Mouse (Mus musculus): ENCODE data around the gene Lce1a1. TPM values are rescaled to one million over a fixed set of nuclear protein-coding genes. Genes with fewer than 3 reads are reported as not detected.

The Lce1a1 gene
- total and polyA plus RNA-seq, 3 experiments = not detected

DNA sequence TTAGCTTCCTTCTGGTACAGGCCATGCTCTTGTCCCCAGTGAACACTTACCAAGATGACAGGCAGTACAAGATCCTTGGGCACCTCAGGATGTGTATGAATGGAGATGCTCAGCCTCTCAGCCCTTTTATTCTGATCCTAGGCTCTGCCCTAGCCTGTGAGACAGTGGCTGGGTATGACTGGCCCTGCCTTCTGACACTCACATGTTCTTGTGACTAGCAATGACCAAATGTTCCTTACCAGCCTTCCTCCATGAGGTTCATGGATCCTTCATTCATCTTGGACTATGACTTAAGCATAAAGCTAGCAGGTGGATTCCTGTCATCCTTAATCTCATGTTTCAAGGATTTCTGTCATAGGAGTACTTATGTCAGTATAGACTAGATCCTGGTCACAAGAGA, 22.1 kb upstream of the Lce1a1 start, which contains the start of gene Lce1a2:
Gene Lce1a2, minus strand, starts transcription at position 101 of the 400 bp plus-strand sequence.
- in situ Hi-C loops (cut with MboI; ENCODE audit: low pct_ligation_motif_present, low pct_unique_long_range_greater_than_20kb, low sequenced_read_pairs) = no loop called here
- TF ChIP-seq SMC3 (IDR thresholded peaks at IDR 0.05; ENCODE audit: low read depth, low read length) (no peak), JUN (IDR thresholded peaks at IDR 0.05; ENCODE audit: insufficient read depth, low read depth, low read length) (no peak), EP300 (IDR thresholded peaks at IDR 0.05; ENCODE audit: low read length) (no peak), ZMIZ1 (IDR thresholded peaks at IDR 0.05; ENCODE audit: low read depth, low read length) (no peak), MAFK (IDR thresholded peaks at IDR 0.05; ENCODE audit: insufficient replicate concordance, low read length) (no peak), E2F4 (IDR thresholded peaks at IDR 0.05; ENCODE audit: insufficient replicate concordance, low read depth, low read length) (no peak), PAX5 (IDR thresholded peaks at IDR 0.05; ENCODE audit: low read length) (no peak), NRF1 (IDR thresholded peaks at IDR 0.05; ENCODE audit: low read depth, low read length) (no peak), JUND (conservative IDR thresholded peaks at IDR 0.05; ENCODE audit: low read depth, low read length) (no peak), IRF4 (IDR thresholded peaks at IDR 0.05; ENCODE audit: low read depth, low read length) (no peak), BHLHE40 (IDR thresholded peaks at IDR 0.05; ENCODE audit: low read depth, low read length) (no peak), HCFC1 (IDR thresholded peaks at IDR 0.05; ENCODE audit: low read depth, low read length) (no peak)
- no peaks in the 10 kb centered on the region for H3K27me3 ChIP-seq (replicated peaks)
- no peaks in the 10 kb centered on the region for H3K4me1 ChIP-seq (ENCODE audit: control insufficient read depth in 1 of 2, insufficient read depth in 2 of 2)
- no peaks in the 10 kb centered on the region for H3K36me3 ChIP-seq (replicated peaks in 1 of 2; ENCODE audit: control insufficient read depth in 1 of 2, insufficient read depth in 1 of 2, low read length in 1 of 2)
- no peak within 1 kb of the TSS for H3K4me3 ChIP-seq (replicated peaks in 1 of 3; ENCODE audit: low read depth in 2 of 3, low read length in 2 of 3, poor library complexity in 1 of 3)
- no peak within 1 kb of the TSS for H3K4me2 ChIP-seq (ENCODE audit: insufficient read depth, low read depth, poor library complexity, severe bottlenecking)
- no peak within 1 kb of the TSS for H3K27ac ChIP-seq (ENCODE audit: insufficient read depth, low read depth)
- DNase-seq (ENCODE audit: extremely low read depth) = no peak
- dilution Hi-C loops (cut with MboI; ENCODE audit: extremely low pct_ligation_motif_present, extremely low pct_unique_long_range_greater_than_20kb, low sequenced_read_pairs) = no loop called here
- no peaks in the 10 kb centered on the region for H3K79me2 ChIP-seq (replicated peaks; ENCODE audit: control insufficient read depth, extremely low read depth, insufficient read depth, poor library complexity, severe bottlenecking)
- H3K9ac ChIP-seq (ENCODE audit: insufficient read depth, low read depth) = no peak within 1 kb of the TSS
- H3K9me3 ChIP-seq (replicated peaks; ENCODE audit: low read length) = no peaks in the 10 kb centered on the region

DNA sequence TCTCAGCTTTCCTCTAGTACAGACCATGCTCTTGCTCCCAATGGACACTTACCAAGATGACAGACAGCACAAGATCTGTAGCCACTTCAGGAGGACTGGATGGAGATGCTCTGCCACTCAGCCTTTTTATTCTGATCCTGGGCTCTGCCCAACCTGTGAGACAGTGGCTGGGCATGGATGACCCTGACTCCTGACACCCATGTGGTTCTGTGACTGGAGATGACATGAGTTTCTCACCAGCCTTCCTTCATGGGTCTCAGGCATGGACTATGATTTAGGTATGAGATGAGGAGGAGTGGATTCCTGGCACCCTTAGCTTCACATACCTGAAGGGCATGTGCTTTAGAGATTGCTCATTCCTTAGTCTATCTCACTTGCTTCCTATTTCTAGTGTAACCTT, 8.7 kb upstream of the Lce1a1 start, which contains the start of gene Lce1b:
Gene Lce1b, minus strand, starts transcription at position 101 of the 400 bp plus-strand sequence.
- Histone ChIP-seq H3K27me3 (replicated peaks) (no peaks in the 10 kb centered on the region), H3K9me3 (replicated peaks; ENCODE audit: low read length) (no peaks in the 10 kb centered on the region), H3K4me3 (replicated peaks in 1 of 3; ENCODE audit: low read depth in 2 of 3, low read length in 2 of 3, poor library complexity in 1 of 3) (no peak within 1 kb of the TSS), H3K36me3 (replicated peaks in 1 of 2; ENCODE audit: control insufficient read depth in 1 of 2, insufficient read depth in 1 of 2, low read length in 1 of 2) (no peaks in the 10 kb centered on the region), H3K79me2 (replicated peaks; ENCODE audit: control insufficient read depth, extremely low read depth, insufficient read depth, poor library complexity, severe bottlenecking) (no peaks in the 10 kb centered on the region), H3K4me2 (ENCODE audit: insufficient read depth, low read depth, poor library complexity, severe bottlenecking) (no peak within 1 kb of the TSS), H3K27ac (ENCODE audit: insufficient read depth, low read depth) (no peak within 1 kb of the TSS), H3K4me1 (ENCODE audit: control insufficient read depth in 1 of 2, insufficient read depth in 2 of 2) (no peaks in the 10 kb centered on the region), H3K9ac (ENCODE audit: insufficient read depth, low read depth) (no peak within 1 kb of the TSS)
- no peak for DNase-seq (ENCODE audit: extremely low read depth)
- in situ Hi-C loops (cut with MboI; ENCODE audit: low pct_ligation_motif_present, low pct_unique_long_range_greater_than_20kb, low sequenced_read_pairs) (no loop called here), dilution Hi-C loops (cut with MboI; ENCODE audit: extremely low pct_ligation_motif_present, extremely low pct_unique_long_range_greater_than_20kb, low sequenced_read_pairs) (no loop called here)
- TF ChIP-seq GABPA (IDR thresholded peaks at IDR 0.05; ENCODE audit: insufficient replicate concordance, low read depth, low read length) = no peak
- no peak for TF ChIP-seq MAZ (IDR thresholded peaks at IDR 0.05; ENCODE audit: low read depth, low read length)
- no peak for TF ChIP-seq UBTF (IDR thresholded peaks at IDR 0.05; ENCODE audit: low read depth, low read length)
- no peak for TF ChIP-seq SMC3 (IDR thresholded peaks at IDR 0.05; ENCODE audit: low read depth, low read length)
- no peak for TF ChIP-seq HCFC1 (IDR thresholded peaks at IDR 0.05; ENCODE audit: low read depth, low read length)
- no peak for TF ChIP-seq MEF2A (IDR thresholded peaks at IDR 0.05; ENCODE audit: borderline replicate concordance, low read depth, low read length)
- no peak for TF ChIP-seq E2F4 (IDR thresholded peaks at IDR 0.05; ENCODE audit: insufficient replicate concordance, low read depth, low read length)
- TF ChIP-seq ZNF384 (IDR thresholded peaks at IDR 0.05; ENCODE audit: low read depth, low read length) = no peak
- TF ChIP-seq MAFK (IDR thresholded peaks at IDR 0.05; ENCODE audit: insufficient replicate concordance, low read length) = no peak
- TF ChIP-seq MAX (IDR thresholded peaks at IDR 0.05; ENCODE audit: low read length) = no peak
- TF ChIP-seq POLR2A (IDR thresholded peaks at IDR 0.05; ENCODE audit: low read depth, low read length) = no peak

Data from CH12.LX (cell line).